Mouse (Mus musculus): ENCODE measurements at regions not wholly inside any gene's neighbourhood (a gene's known extent, or its start where the extent isn't known, plus 50 kb on each side); places are given as distances from the start of the nearest gene placed in this dataset.

DNA sequence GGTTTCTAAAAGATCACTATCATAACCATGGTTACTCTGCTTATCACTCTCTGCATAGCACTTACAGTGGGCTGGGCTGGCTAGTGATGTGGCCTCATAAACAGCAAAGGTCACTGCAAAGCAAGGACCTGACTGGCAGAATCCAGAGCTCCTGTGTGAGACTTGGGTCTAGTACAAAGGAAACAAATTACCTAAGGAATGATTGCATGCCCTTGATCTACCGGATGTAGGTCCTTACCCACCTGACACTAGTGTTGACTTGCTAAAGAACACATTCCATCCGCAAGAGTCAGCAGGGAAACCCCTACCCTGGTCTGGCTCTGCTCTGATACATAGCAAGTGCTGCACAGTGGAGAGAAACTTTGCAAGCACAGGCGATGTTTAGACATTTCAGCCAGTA is 297.0 kb upstream of the Jag1 start:
- no peaks in the 10 kb centered on the region for H3K27me3 ChIP-seq (replicated peaks; ENCODE audit: low read depth, poor library complexity, severe bottlenecking)
- H3K36me3 ChIP-seq (replicated peaks): no peaks in the 10 kb centered on the region
- no peaks in the 10 kb centered on the region for H3K4me1 ChIP-seq
- H3K27ac ChIP-seq (replicated peaks): no peak overlapping the region
- H3K4me3 ChIP-seq: no peak overlapping the region
- 84% methylated on average over 3 of the region's 3 CpGs for WGBS
- DNase-seq (ENCODE audit: low spot score): no peak
- H3K9me3 ChIP-seq: no peaks in the 10 kb centered on the region

DNA sequence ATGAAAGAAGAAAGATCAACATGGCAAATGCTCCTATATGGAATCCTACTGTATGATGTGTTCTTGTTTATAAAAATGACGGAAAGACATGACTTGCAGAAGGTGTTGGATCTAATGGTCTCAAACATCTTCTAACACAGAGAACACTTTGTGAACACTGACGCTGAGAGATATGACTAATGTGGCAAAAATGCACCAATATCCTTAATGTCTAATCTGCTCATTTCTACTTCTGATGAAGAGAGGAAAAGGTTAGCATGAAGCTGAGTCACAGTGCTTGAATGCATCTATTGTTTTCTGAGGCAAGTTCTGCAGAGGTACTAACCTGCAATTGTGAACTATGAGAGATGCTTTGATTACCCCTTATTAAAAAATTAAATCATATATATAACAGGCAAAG is 293.2 kb upstream of the Jag1 start:
- WGBS: 86% methylated on average over 2 of the region's 2 CpGs
- no peaks in the 10 kb centered on the region for H3K4me1 ChIP-seq

DNA sequence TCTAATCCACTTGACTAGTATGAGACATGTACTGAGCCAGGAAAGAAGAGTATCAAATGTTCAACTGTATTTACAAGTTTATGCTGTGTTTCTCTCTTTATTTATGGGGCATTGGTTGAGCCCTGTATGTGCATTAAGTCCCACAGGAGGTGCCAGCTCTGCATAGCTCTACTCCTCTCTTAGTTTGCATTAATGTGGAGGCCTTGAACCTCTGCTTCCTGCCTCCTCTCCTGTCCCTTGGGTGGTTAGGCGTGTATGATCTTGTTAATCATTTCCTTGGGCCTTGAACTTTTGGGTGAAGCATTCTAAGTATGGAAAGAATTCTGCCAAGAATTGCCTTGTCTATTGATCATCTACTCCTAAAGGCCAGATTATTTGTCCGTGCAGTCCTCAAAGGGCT is 291.9 kb upstream of the Jag1 start:
- Histone ChIP-seq H3K36me3 (replicated peaks) (no peaks in the 10 kb centered on the region), H3K27me3 (replicated peaks; ENCODE audit: low read depth, poor library complexity, severe bottlenecking) (no peaks in the 10 kb centered on the region), H3K4me3 (no peak overlapping the region), H3K27ac (replicated peaks) (no peak overlapping the region), H3K4me1 (no peaks in the 10 kb centered on the region), H3K9me3 (no peaks in the 10 kb centered on the region)
- DNase-seq (ENCODE audit: low spot score): no peak
- WGBS: 82% methylated on average over 2 of the region's 2 CpGs

More for the DNA sequence above, 293.2 kb upstream of the Jag1 start:
- no peaks in the 10 kb centered on the region for H3K36me3 ChIP-seq (replicated peaks)
- H3K27me3 ChIP-seq (replicated peaks; ENCODE audit: low read depth, poor library complexity, severe bottlenecking): no peaks in the 10 kb centered on the region
- no peak for DNase-seq (ENCODE audit: low spot score)
- no peak overlapping the region for H3K27ac ChIP-seq (replicated peaks)
- H3K9me3 ChIP-seq: no peaks in the 10 kb centered on the region
- H3K4me3 ChIP-seq: no peak overlapping the region

DNA sequence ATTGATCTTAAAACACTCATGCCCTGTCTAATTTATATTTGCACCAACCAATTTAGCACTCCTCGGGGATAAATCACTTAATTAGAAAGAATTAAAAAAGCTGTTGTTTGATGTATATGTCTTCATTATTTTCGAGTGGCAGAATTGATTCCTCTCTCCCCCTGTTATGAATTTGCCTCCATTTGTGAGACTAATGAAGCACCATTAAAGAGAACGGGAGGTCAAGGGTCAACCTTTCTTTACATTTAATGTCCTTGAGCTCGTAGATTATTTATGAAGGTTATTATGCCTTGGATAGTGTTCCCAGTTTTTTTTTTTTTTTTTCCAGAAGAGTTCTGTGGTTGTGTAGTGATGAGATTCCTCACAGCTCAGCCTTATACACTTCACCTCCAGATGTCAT is 277.0 kb upstream of the Jag1 start:
- no peak overlapping the region for H3K27ac ChIP-seq (replicated peaks)
- H3K9me3 ChIP-seq: no peaks in the 10 kb centered on the region
- no peak for DNase-seq (ENCODE audit: low spot score)
- no peaks in the 10 kb centered on the region for H3K4me1 ChIP-seq
- no peaks in the 10 kb centered on the region for H3K36me3 ChIP-seq (replicated peaks)
- 74% methylated on average over 4 of the region's 4 CpGs for WGBS
- H3K4me3 ChIP-seq: no peak overlapping the region
- H3K27me3 ChIP-seq (replicated peaks; ENCODE audit: low read depth, poor library complexity, severe bottlenecking): no peaks in the 10 kb centered on the region

DNA sequence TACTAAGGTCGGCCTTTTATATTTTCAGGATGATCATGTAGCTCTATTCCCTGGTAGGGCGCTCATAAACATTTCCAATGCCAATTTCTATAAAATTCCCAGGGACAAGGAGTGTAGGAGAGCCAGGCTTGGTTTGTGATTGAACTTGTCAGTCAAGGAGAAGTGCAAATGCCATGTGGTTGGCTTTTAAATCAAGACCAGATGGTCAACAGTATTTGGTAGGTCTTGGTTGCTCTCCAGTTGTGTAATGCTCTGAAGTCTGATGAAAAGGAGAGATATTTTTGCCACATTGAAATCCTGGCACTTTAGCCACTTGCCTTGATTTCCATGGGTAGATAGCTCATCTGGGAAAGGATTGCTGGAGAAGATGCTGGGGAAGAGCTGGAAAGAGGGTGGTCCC is 263.4 kb upstream of the Jag1 start:
- 89% methylated on average over 2 of the region's 2 CpGs for WGBS
- DNase-seq (ENCODE audit: low spot score): no peak
- H3K36me3 ChIP-seq (replicated peaks): no peaks in the 10 kb centered on the region
- no peak overlapping the region for H3K4me3 ChIP-seq
- no peak overlapping the region for H3K27ac ChIP-seq (replicated peaks)
- no peaks in the 10 kb centered on the region for H3K9me3 ChIP-seq
- H3K27me3 ChIP-seq (replicated peaks; ENCODE audit: low read depth, poor library complexity, severe bottlenecking): no peaks in the 10 kb centered on the region
- no peaks in the 10 kb centered on the region for H3K4me1 ChIP-seq

DNA sequence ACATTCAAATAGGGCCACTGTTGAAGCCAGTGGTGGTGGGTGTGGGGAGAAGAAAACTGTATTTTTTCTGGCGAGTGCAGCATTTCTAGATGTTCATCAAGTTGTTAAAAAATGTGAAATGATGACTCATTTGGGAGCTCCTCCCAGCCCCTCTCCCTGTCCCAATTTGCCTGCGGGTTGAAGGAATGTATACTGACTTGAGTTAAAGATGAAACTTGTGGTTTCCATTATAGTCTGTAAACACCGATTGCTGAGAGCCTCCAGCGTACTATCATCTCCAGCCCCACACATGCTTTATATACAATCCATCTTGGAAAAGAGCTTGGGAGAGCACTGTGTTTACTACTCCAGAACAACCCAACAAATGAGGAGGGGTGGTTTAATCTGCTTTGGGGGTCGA is 258.9 kb upstream of the Jag1 start:
- Histone ChIP-seq H3K4me1 (no peaks in the 10 kb centered on the region), H3K27ac (replicated peaks) (no peak overlapping the region), H3K9me3 (no peaks in the 10 kb centered on the region), H3K27me3 (replicated peaks; ENCODE audit: low read depth, poor library complexity, severe bottlenecking) (no peaks in the 10 kb centered on the region), H3K36me3 (replicated peaks) (no peaks in the 10 kb centered on the region), H3K4me3 (no peak overlapping the region)
- DNase-seq (ENCODE audit: low spot score): no peak
- 79% methylated on average over 5 of the region's 5 CpGs for WGBS

DNA sequence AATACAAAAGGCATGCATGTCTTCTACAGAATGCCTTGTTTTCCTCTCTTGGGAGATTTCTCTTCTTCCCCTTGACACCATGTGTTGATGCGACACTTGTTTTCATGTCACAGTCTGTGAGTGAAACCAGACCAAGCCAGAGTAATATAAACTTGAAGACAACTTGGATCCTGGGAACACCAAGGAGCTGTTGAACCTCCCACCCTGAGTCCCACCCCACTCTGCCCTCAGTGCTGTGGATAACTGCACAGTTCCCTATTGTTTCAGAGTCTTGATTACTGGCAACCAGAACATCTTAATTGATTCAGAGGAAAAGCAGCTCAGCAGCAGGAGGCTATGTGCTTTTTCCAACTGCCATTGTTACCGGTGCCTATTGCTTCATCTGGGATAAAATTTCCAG is 254.6 kb upstream of the Jag1 start:
- Histone ChIP-seq H3K27me3 (replicated peaks; ENCODE audit: low read depth, poor library complexity, severe bottlenecking) (no peaks in the 10 kb centered on the region), H3K4me3 (no peak overlapping the region), H3K27ac (replicated peaks) (no peak overlapping the region), H3K4me1 (no peaks in the 10 kb centered on the region), H3K36me3 (replicated peaks) (no peaks in the 10 kb centered on the region), H3K9me3 (no peaks in the 10 kb centered on the region)
- 81% methylated on average over 2 of the region's 2 CpGs for WGBS
- DNase-seq (ENCODE audit: low spot score): no peak

DNA sequence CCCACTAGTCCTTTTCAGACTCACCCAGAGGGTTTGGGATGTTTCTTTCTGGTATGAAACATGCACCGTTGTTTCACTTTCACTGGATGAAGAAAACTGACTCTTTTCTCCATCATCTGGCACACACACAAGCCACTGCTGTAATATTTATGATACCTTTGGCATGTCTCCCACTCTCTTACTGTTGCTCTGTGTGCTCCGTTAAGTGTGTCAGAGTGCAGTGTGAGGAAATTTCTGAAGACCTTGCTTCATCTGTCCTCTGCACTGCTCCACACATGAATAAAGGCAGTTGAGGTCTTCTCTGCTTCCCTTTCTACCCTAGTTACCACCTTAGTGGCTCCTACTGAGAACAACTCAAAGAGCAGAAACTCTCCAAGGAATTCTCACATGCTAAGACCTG is 246.6 kb upstream of the Jag1 start:
- H3K4me3 ChIP-seq: no peak overlapping the region
- no peak for DNase-seq (ENCODE audit: low spot score)
- H3K27me3 ChIP-seq (replicated peaks; ENCODE audit: low read depth, poor library complexity, severe bottlenecking): no peaks in the 10 kb centered on the region
- WGBS: 93% methylated on average over 2 of the region's 2 CpGs
- H3K9me3 ChIP-seq: no peaks in the 10 kb centered on the region
- no peaks in the 10 kb centered on the region for H3K4me1 ChIP-seq
- H3K36me3 ChIP-seq (replicated peaks): no peaks in the 10 kb centered on the region
- no peak overlapping the region for H3K27ac ChIP-seq (replicated peaks)

DNA sequence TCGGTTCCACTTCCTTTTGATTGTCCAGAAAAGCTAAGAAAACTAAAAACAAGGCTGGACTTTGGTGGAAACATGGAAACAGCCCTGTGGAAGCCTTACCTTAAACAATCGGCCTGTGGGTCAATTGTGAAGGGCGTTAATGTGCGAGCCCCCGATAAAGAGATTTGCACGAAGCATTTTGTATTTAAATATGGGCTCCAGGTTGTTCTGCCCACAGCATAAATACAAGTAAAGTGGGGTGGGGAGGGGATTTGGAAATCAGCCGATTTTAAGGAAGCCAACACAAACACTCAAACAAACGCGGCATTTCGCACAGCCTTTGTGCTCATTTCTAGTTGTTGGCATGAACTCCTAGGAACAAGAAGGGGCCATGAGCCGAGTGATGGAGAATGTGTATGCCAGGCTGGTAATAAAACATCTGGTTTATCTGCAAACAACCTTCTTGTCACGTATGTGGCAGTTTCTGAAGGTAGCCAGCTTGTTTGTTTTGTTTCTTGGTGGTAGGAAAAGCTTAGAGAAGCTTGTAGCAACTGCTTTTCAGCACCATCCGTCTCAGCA is 240.8 kb upstream of the Jag1 start:
- WGBS: 85% methylated on average over 13 of the region's 13 CpGs
- Histone ChIP-seq H3K4me3 (no peak overlapping the region), H3K36me3 (replicated peaks) (no peaks in the 10 kb centered on the region), H3K9me3 (no peaks in the 10 kb centered on the region), H3K27ac (replicated peaks) (no peak overlapping the region), H3K27me3 (replicated peaks; ENCODE audit: low read depth, poor library complexity, severe bottlenecking) (no peaks in the 10 kb centered on the region), H3K4me1 (no peaks in the 10 kb centered on the region)
- no peak for DNase-seq (ENCODE audit: low spot score)

DNA sequence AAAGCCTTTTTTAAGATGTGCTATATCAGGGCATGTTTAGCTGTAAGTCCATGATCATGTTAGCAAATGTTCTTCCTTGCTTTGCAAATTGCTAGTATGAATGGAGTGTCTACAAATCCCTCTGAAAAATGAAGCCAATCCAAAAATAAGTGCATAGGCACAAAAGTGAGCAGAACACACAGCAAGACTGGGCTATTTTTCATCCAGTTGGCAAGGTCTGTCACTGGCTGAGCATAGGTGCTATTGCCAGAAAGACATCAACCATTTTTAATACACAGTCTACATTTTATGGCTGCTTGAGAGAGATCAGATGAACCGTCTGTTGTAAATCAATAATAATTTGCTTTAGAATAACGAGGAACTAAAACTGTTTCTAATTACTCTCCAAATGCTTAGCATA is 227.3 kb upstream of the Jag1 start:
- Histone ChIP-seq H3K4me1 (no peaks in the 10 kb centered on the region), H3K36me3 (replicated peaks) (no peaks in the 10 kb centered on the region), H3K27me3 (replicated peaks; ENCODE audit: low read depth, poor library complexity, severe bottlenecking) (no peaks in the 10 kb centered on the region), H3K4me3 (no peak overlapping the region), H3K27ac (replicated peaks) (no peak overlapping the region), H3K9me3 (no peaks in the 10 kb centered on the region)
- no peak for DNase-seq (ENCODE audit: low spot score)
- WGBS: 72% methylated on average over 2 of the region's 2 CpGs

DNA sequence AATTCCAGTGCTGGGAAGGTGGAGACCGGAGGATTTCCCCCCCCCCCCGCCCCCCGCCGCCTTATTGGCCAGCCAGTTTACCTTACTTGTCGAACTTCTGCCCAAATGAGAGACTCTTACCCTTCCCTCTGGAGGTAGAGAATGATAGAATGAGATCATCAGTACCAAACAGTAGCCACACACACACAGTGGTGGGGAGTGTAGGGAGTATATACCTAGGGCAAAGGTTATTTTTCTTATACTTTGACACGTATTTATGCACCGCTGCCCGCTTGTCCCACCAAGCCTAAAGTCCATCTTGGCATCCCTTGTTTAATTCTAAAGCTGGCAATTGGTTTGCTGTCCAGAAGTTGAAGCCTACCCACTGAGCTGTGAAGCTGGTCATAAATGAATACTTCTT is 213.6 kb upstream of the Jag1 start:
- Histone ChIP-seq H3K36me3 (replicated peaks) (no peaks in the 10 kb centered on the region), H3K4me3 (no peak overlapping the region), H3K4me1 (no peaks in the 10 kb centered on the region), H3K9me3 (no peaks in the 10 kb centered on the region), H3K27ac (replicated peaks) (no peak overlapping the region), H3K27me3 (replicated peaks; ENCODE audit: low read depth, poor library complexity, severe bottlenecking) (no peaks in the 10 kb centered on the region)
- no peak for DNase-seq (ENCODE audit: low spot score)
- 91% methylated on average over 8 of the region's 8 CpGs for WGBS

DNA sequence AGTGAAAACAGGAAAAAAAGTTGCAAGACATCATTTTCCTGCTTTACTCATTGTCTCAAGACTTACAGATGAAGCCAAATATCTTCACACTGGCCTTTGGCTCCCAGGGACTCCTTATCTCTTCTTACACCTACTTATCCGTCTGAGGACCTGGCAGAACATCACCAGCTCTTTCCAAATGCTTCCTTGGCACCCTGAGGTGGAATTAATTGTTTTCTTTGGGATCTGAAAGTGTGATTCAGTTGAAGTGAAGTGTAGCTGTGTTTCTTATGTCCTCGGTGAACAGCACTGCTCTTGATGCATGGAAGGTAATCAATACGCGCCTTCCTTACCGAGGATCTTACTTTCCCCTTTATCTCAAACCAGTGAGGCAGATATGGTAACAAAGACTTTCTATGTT is 207.0 kb upstream of the Jag1 start:
- no peaks in the 10 kb centered on the region for H3K27me3 ChIP-seq (replicated peaks; ENCODE audit: low read depth, poor library complexity, severe bottlenecking)
- no peak overlapping the region for H3K27ac ChIP-seq (replicated peaks)
- no peaks in the 10 kb centered on the region for H3K4me1 ChIP-seq
- no peaks in the 10 kb centered on the region for H3K36me3 ChIP-seq (replicated peaks)
- H3K9me3 ChIP-seq: no peaks in the 10 kb centered on the region
- DNase-seq (ENCODE audit: low spot score): no peak
- no peak overlapping the region for H3K4me3 ChIP-seq
- 82% methylated on average over 5 of the region's 5 CpGs for WGBS

DNA sequence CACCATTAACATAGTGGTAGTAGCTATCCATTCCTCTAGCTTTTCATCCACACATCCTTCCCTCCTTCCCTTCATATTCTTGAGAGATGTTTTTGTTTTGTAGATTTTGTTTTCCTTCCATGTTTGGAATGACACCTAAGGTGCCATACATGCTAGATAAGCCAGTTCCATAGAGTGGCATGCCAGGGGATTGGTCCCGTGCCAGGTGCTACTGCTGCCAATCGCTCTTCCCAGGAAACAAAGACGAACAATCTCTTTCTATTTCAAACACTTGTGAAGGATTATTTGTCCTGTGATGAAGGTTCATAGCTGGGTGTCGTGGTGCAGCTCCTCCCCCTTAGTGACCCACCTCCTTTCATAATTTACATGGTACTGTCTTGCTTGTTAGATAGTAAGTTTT is 194.1 kb upstream of the Jag1 start:
- Histone ChIP-seq H3K4me1 (no peaks in the 10 kb centered on the region), H3K9me3 (no peaks in the 10 kb centered on the region), H3K4me3 (no peak overlapping the region), H3K27me3 (replicated peaks; ENCODE audit: low read depth, poor library complexity, severe bottlenecking) (no peaks in the 10 kb centered on the region), H3K36me3 (replicated peaks) (no peaks in the 10 kb centered on the region), H3K27ac (replicated peaks) (no peak overlapping the region)
- WGBS: 87% methylated on average over 4 of the region's 4 CpGs
- no peak for DNase-seq (ENCODE audit: low spot score)

DNA sequence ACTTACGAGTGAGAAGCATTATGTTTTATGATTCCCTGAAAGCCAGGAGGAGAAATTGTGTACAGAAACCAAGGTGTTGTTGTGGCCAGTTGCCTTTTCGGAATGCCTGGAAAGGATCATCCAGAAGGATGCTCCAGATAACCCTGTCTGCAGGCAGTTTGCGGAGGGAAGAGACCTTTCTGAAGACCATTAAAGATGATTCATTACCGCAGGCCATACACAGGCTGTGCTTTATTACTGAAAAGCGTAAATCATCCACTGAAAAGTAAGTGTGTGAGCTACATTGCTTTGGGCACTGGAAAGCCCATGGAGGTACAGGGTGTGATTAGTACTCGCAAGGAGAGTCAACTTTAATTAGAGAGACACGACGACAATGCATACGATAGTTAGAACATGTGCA is 191.7 kb upstream of the Jag1 start:
- H3K27ac ChIP-seq (replicated peaks): no peak overlapping the region
- no peaks in the 10 kb centered on the region for H3K36me3 ChIP-seq (replicated peaks)
- WGBS: 84% methylated on average over 9 of the region's 9 CpGs
- H3K27me3 ChIP-seq (replicated peaks; ENCODE audit: low read depth, poor library complexity, severe bottlenecking): no peaks in the 10 kb centered on the region
- no peak for DNase-seq (ENCODE audit: low spot score)
- H3K9me3 ChIP-seq: no peaks in the 10 kb centered on the region
- H3K4me1 ChIP-seq: no peaks in the 10 kb centered on the region
- H3K4me3 ChIP-seq: no peak overlapping the region
